Mouse (Mus musculus) kidney, embryonic 16.5 days (tissue): ENCODE results near the gene Hoxd13. TPM values are rescaled to one million over a fixed set of nuclear protein-coding genes. Genes with fewer than 3 reads are reported as not detected.

ENCODE experiments used
- ATAC-seq: fragments of 200-750 bp; cut with Nextera tagmentation; 2 replicates; pipeline ENCODE4 v1.8.0; 2017; ENCODE audit warnings: moderate TSS enrichment; ENCODE audit not compliant: low FRiP score, low TSS enrichment
- H3K27ac ChIP-seq: fragments of 300-500 bp; sonication (generic); 2 replicates; pipeline ENCODE4 v1.5.1; 2014; ENCODE audit warnings: low read length
- H3K27me3 ChIP-seq: fragments of 300-500 bp; sonication (generic); 2 replicates; pipeline ENCODE4 v1.6.1; 2014; ENCODE audit warnings: low read length, control low read depth, mixed read lengths; ENCODE audit not compliant: insufficient read depth
- H3K36me3 ChIP-seq: fragments of 300-500 bp; sonication (generic); 2 replicates; pipeline ENCODE4 v1.6.1; 2014; ENCODE audit warnings: low read length, control low read depth, mixed read lengths; ENCODE audit not compliant: insufficient read depth
- H3K4me1 ChIP-seq: fragments of 300-500 bp; sonication (generic); 2 replicates; pipeline ENCODE4 v1.6.1; 2014; ENCODE audit warnings: low read length, control low read depth, mixed read lengths; ENCODE audit not compliant: insufficient read depth
- H3K4me2 ChIP-seq: fragments of 300-500 bp; sonication (generic); replicated peaks from 2 replicates; pipeline ENCODE4 v1.6.1; 2014; ENCODE audit warnings: low read depth, low read length
- H3K4me3 ChIP-seq: fragments of 300-500 bp; sonication (generic); 2 replicates; pipeline ENCODE4 v1.5.1; 2014; ENCODE audit warnings: mild to moderate bottlenecking, low read length
- H3K9ac ChIP-seq: fragments of 300-500 bp; sonication (generic); replicated peaks from 2 replicates; pipeline ENCODE4 v1.6.1; 2014; ENCODE audit warnings: low read length
- H3K9me3 ChIP-seq: fragments of 300-500 bp; sonication (generic); 2 replicates; pipeline ENCODE4 v1.6.1; 2016; ENCODE audit warnings: low read length, control low read depth
- WGBS: fragments of 180-500 bp; shearing (Covaris S2); extraction: QIAGEN DNeasy Blood & Tissue Kit; methylation state at CpG from one replicate; pipeline ENCODE4 v1.1.7; 2014; 5-methylcytosine and 5-hydroxymethylcytosine counted together
- polyA plus RNA-seq: library from polyadenylated mRNA; unstranded; fragments of >200 nt; fragmentation: Nextera tagmentation; extraction: Ambion mirVana; gene quantifications from 2 replicates; pipeline ENCODE4 v1.2.1, GENCODE M21; 2015

The Hoxd13 gene
- polyA plus RNA-seq, 1 experiment from 2014 or later: 0.36 TPM

DNA sequence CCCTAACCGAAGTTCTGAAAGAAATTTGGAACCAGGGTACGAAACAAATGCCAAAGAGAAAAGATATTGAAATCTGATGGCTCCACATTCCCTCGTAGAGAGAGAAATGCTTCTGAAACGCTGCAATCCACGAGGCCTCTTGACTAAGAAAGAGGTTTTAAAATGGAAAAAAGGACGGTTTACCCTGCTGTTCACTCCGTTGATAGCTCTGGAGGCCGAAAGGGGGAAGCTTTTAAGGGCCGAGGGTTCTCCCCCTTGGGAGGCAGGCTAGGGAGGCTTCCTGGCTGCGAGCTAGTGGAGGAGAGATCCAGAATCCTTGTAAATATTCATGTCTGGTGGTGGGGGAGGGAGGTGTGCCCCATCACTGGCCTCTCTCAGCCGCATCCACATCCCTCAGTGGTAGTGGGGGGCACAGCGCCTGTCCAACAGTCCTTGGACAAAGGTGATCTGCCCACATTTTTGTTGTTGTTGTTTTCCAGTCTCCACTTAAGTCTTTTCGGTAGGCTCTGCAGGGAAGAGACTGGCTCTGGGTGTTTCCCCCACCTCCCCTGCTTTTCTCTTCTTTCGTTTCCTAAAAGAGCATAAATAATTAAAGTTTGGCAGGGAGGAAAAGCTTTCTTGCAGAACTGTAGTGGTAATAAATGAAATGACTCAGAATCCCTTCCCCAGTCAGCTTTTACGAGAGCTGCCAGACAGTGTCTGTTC is 10.9 kb downstream of the Hoxd13 start, which contains the start of gene Hoxd11:
Hoxd11 (plus strand) TSS at position 667 of the 705 bp plus-strand sequence.
- Histone ChIP-seq H3K27me3 (peaks cover 35% of the 10 kb centered on the region), H3K27ac (peak within 1 kb of the TSS; percentile 92), H3K4me3 (peak within 1 kb of the TSS; percentile 63), H3K9me3 (no peaks in the 10 kb centered on the region), H3K9ac (peak within 1 kb of the TSS; percentile 89), H3K36me3 (no peaks in the 10 kb centered on the region), H3K4me1 (peaks cover 40% of the 10 kb centered on the region), H3K4me2 (peak within 1 kb of the TSS; percentile 61)
- ATAC-seq: no peak
- 3% methylated on average over 15 of the region's 15 CpGs for WGBS

DNA sequence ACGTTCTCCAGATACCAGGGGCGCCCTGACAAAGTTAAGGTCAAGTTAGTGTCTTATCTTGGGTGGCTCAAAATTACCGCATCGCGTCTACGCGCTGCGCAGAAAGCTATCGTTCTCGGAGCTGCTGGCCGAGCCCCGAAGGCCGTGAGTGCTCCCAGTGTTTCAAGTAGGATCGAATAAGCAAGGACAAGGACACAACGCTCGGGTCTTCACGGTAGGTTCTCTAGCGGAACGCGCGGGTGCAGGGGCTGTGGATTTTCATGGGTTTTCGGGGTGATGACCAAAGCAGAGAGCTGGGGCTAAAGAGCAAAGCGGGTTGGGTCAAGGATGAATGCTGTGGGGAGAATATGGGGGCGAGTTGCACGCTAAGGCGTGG is 11.5 kb downstream of the Hoxd13 start:
- H3K9ac ChIP-seq: peak overlapping the region; percentile 89
- H3K27ac ChIP-seq: peak overlapping the region; percentile 92
- H3K4me1 ChIP-seq: peaks cover 40% of the 10 kb centered on the region
- H3K4me3 ChIP-seq: peak overlapping the region; percentile 63
- H3K4me2 ChIP-seq: peak overlapping the region; percentile 61
- peaks cover 31% of the 10 kb centered on the region for H3K27me3 ChIP-seq
- H3K36me3 ChIP-seq: no peaks in the 10 kb centered on the region
- no peak; the same call in 1 of the 2 replicates for ATAC-seq
- under 1% methylated on average over 26 of the region's 26 CpGs for WGBS
- H3K9me3 ChIP-seq: no peaks in the 10 kb centered on the region

GRCm38 (mm10) chr2:74679980-74680379 is 11.9 kb downstream of the Hoxd13 start:
- Histone ChIP-seq H3K9me3 (no peaks in the 10 kb centered on the region), H3K36me3 (no peaks in the 10 kb centered on the region), H3K27ac (peak overlapping the region; percentile 92), H3K4me1 (peaks cover 40% of the 10 kb centered on the region), H3K4me2 (peak overlapping the region; percentile 61), H3K27me3 (peaks cover 27% of the 10 kb centered on the region), H3K9ac (peak overlapping the region; percentile 89), H3K4me3 (peak overlapping the region; percentile 63)
- ATAC-seq: no peak
- under 1% methylated on average over 23 of the region's 23 CpGs for WGBS

GRCm38 (mm10) chr2:74680561-74681398 is 12.7 kb downstream of the Hoxd13 start:
- Histone ChIP-seq H3K9ac (peak overlapping the region; percentile 89), H3K27me3 (peaks cover 20% of the 10 kb centered on the region)

DNA sequence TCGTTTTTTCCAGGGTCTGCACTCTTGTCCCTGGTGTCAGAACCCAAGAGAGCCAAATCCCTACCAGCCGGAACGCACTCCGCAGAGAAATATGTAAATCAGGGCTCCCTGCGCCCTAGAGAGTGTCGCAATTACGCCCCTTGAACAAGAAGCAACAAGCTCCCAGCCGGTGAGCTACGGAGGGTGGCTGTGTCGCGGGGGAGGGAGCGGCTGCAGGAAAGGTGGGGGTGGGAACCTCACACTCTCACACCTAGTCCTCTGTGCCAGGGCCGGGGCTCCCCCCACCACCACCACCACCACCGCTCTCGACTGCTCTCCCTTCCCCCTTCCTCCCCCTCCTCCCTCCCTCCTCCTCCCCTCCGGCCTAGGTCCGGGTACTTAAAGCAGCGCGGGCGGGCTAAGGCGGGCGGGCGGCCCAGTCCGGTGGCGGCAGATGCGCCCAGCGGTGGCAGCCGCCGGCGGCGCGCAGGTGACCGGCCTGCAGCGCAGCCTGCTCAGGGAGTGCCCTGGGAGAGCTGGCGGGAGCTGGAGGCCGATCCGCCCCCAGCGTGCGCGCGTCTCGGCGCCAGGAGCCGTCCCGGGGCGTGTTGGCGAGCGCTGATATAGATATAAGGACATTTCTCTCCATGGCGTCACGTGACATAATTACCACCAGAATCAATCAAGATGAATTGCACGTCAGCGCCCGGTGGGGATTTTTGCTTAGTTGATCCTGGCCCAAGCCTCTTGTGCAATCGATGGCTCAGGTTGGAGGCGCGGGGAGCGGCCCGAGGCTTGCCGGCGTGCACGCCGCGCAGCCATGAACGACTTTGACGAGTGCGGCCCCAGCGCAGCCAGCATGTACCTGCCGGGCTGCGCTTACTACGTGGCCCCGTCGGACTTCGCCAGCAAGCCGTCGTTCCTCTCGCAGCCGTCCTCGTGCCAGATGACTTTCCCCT is 13.8 kb downstream of the Hoxd13 start:
- Histone ChIP-seq H3K36me3 (no peaks in the 10 kb centered on the region), H3K27me3 (peaks cover 10% of the 10 kb centered on the region; the same call in 1 of the 2 replicates), H3K27ac (peak overlapping the region; percentile 92), H3K4me1 (peaks cover 21% of the 10 kb centered on the region), H3K4me2 (peak overlapping the region; percentile 61), H3K4me3 (peak overlapping the region; percentile 63), H3K9me3 (no peaks in the 10 kb centered on the region), H3K9ac (peak overlapping the region; percentile 89)
- WGBS: 0% methylated on average over 74 of the region's 78 CpGs
- peak; percentile 63 for ATAC-seq

More at GRCm38 (mm10) chr2:74680561-74681398, 12.7 kb downstream of the Hoxd13 start:
- peak overlapping the region; percentile 92 for H3K27ac ChIP-seq
- peak overlapping the region; percentile 61 for H3K4me2 ChIP-seq
- peak overlapping the region; percentile 63 for H3K4me3 ChIP-seq
- 3% methylated on average over 21 of the region's 21 CpGs for WGBS
- H3K9me3 ChIP-seq: no peaks in the 10 kb centered on the region
- ATAC-seq: no peak
- H3K4me1 ChIP-seq: peaks cover 32% of the 10 kb centered on the region
- H3K36me3 ChIP-seq: no peaks in the 10 kb centered on the region

- peak overlapping the region; percentile 61 for H3K4me2 ChIP-seq
- H3K9me3 ChIP-seq: no peaks in the 10 kb centered on the region
- H3K9ac ChIP-seq: peak overlapping the region; percentile 89
- peak overlapping the region; percentile 92 for H3K27ac ChIP-seq
- peaks cover 9% of the 10 kb centered on the region; the same call in 1 of the 2 replicates for H3K27me3 ChIP-seq
- peaks cover 12% of the 10 kb centered on the region for H3K4me1 ChIP-seq
- H3K36me3 ChIP-seq: no peaks in the 10 kb centered on the region
- no peak for ATAC-seq
- WGBS: under 1% methylated on average over 45 of the region's 51 CpGs
- peak overlapping the region; percentile 63 for H3K4me3 ChIP-seq
Observed at GRCm38 (mm10) chr2:74682796-74683195, 14.7 kb downstream of the Hoxd13 start.

DNA sequence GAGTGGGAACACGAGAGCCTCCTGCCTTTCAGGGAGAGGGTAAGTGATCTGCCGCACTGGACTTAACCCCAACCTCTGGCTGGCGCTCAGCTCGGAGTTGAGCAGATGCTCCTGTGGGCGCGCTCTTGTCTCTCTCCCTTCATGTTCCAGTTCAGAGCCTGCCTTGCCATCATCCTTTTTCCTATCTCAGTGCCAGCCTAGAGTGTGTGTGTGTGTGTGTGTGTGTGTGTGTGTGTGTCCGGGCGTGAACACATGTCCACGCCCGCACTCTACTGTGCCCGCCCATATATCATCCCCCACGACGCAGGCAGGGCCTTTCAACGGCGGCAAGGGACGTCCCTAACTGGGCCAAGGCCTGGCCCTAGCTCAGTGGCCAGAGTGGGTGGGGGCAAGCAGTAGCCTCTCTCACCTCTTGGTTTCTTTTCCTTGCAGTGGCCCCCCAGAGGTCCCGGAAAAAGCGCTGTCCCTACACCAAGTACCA is 15.4 kb downstream of the Hoxd13 start:
- H3K27ac ChIP-seq: peak overlapping the region; percentile 92
- peaks cover 12% of the 10 kb centered on the region for H3K27me3 ChIP-seq
- no peaks in the 10 kb centered on the region for H3K9me3 ChIP-seq
- H3K9ac ChIP-seq: peak overlapping the region; percentile 89
- no peaks in the 10 kb centered on the region for H3K36me3 ChIP-seq
- H3K4me1 ChIP-seq: peaks cover 9% of the 10 kb centered on the region; the same call in 1 of the 2 replicates
- under 1% methylated on average over 18 of the region's 18 CpGs for WGBS
- ATAC-seq: peak; percentile 40
- peak overlapping the region; percentile 63 for H3K4me3 ChIP-seq
- peak overlapping the region; percentile 61 for H3K4me2 ChIP-seq

DNA sequence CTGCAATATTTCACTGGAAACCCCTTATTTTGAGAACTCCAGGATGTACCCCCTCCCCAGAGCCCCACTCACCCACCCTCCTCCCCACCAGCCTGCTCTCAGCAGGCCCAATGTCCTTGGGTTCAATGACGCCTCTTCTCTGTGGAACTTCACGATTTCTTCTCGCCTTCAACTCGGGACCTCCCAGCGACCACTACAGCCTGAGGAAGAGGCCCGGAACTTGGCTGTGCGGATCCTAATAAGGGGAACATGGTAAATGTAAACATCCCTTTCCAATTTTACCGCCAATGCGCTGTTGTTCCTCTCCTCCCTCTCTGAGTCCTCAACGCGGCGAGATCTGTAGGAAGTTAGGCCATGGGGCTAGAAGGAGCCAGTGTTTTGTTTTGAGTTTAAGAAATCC is 16.0 kb downstream of the Hoxd13 start:
- peak overlapping the region; percentile 61 for H3K4me2 ChIP-seq
- H3K27me3 ChIP-seq: peaks cover 12% of the 10 kb centered on the region
- peak overlapping the region; percentile 89 for H3K9ac ChIP-seq
- 0 out of 2 replicates have a peak, but pooled peaks cover 3% of the 10 kb centered on the region for H3K4me1 ChIP-seq
- 5% methylated on average over 12 of the region's 12 CpGs for WGBS
- peak overlapping the region; percentile 92 for H3K27ac ChIP-seq
- no peaks in the 10 kb centered on the region for H3K36me3 ChIP-seq
- no peaks in the 10 kb centered on the region for H3K9me3 ChIP-seq
- no peak for ATAC-seq
- H3K4me3 ChIP-seq: peak overlapping the region; percentile 63
